Mouse (Mus musculus) midbrain, embryonic 10.5 days (tissue): ENCODE measurements around the gene Lrg1. TPM values are rescaled to one million over a fixed set of nuclear protein-coding genes. Genes with fewer than 3 reads are reported as not detected.

Experiments used
- DNase-seq: peaks from one replicate; pipeline ENCODE4 v3.0.0-alpha.2; 2017; ENCODE audit warnings: low spot score
- H3K27ac ChIP-seq: fragments of 300-500 bp; sonication (generic); replicated peaks from 2 replicates; pipeline ENCODE4 v1.5.1; 2016; ENCODE audit warnings: mild to moderate bottlenecking
- H3K27me3 ChIP-seq: fragments of 300-500 bp; sonication (generic); 2 replicates; pipeline ENCODE4 v1.6.1; 2016; ENCODE audit warnings: low read depth, mild to moderate bottlenecking; ENCODE audit not compliant: poor library complexity, severe bottlenecking
- H3K36me3 ChIP-seq: fragments of 300-500 bp; sonication (generic); 2 replicates; pipeline ENCODE4 v1.6.1; 2016; ENCODE audit warnings: mild to moderate bottlenecking, moderate library complexity
- H3K4me1 ChIP-seq: fragments of 300-500 bp; sonication (generic); 2 replicates; pipeline ENCODE4 v1.6.1; 2016
- H3K4me3 ChIP-seq: fragments of 300-500 bp; sonication (generic); 2 replicates; pipeline ENCODE4 v1.5.1; 2016; ENCODE audit warnings: mild to moderate bottlenecking, moderate library complexity
- H3K9me3 ChIP-seq: fragments of 300-500 bp; sonication (generic); replicated peaks from 2 replicates; pipeline ENCODE4 v1.6.1; 2016; ENCODE audit warnings: mild to moderate bottlenecking
- WGBS: fragments of 180-500 bp; shearing (Covaris S2); methylation state at CpG from one replicate; pipeline ENCODE4 v1.1.7; 2016; 5-methylcytosine and 5-hydroxymethylcytosine counted together
- polyA plus RNA-seq: library from polyadenylated mRNA; unstranded; fragments of >200 nt; fragmentation: Nextera tagmentation; extraction: Ambion mirVana; gene quantifications from 2 replicates; pipeline ENCODE4 v1.2.1, GENCODE M21; 2016

Gene Lrg1
- polyA plus RNA-seq, 1 experiment from 2014 or later, result not detected

GRCm38 (mm10) chr17:56077523-56077922 is 44.3 kb downstream of the Lrg1 start:
- no peak overlapping the region for H3K4me3 ChIP-seq
- H3K27ac ChIP-seq, result no peak overlapping the region
- DNase-seq, result no peak
- H3K36me3 ChIP-seq, result peaks cover 16% of the 10 kb centered on the region
- WGBS, result 93% methylated on average over 5 of the region's 5 CpGs
- no peaks in the 10 kb centered on the region for H3K27me3 ChIP-seq
- H3K9me3 ChIP-seq, result no peaks in the 10 kb centered on the region
- peaks cover 54% of the 10 kb centered on the region for H3K4me1 ChIP-seq

GRCm38 (mm10) chr17:56074827-56075208 is 47.0 kb downstream of the Lrg1 start, which contains the start of gene Ubxn6:
Gene Ubxn6, minus strand, starts transcription at chr17:56075028.
- Histone ChIP-seq H3K36me3 (peaks cover 36% of the 10 kb centered on the region), H3K9me3 (no peaks in the 10 kb centered on the region), H3K27ac (peak within 1 kb of the TSS; percentile 89), H3K27me3 (no peaks in the 10 kb centered on the region), H3K4me1 (peaks cover 27% of the 10 kb centered on the region), H3K4me3 (peak within 1 kb of the TSS; percentile 68)
- DNase-seq, result peak; percentile 98
- under 1% methylated on average over 35 of the region's 35 CpGs for WGBS

GRCm38 (mm10) chr17:56074097-56074826 is 47.5 kb downstream of the Lrg1 start:
- Histone ChIP-seq H3K4me3 (peak overlapping the region; percentile 68), H3K27me3 (no peaks in the 10 kb centered on the region), H3K4me1 (peaks cover 27% of the 10 kb centered on the region), H3K36me3 (peaks cover 41% of the 10 kb centered on the region), H3K9me3 (no peaks in the 10 kb centered on the region), H3K27ac (peak overlapping the region; percentile 89)
- peak; percentile 87 for DNase-seq
- WGBS, result 8% methylated on average over 22 of the region's 22 CpGs

- Histone ChIP-seq H3K4me1 (peaks cover 22% of the 10 kb centered on the region), H3K27ac (no peak overlapping the region), H3K4me3 (no peak overlapping the region), H3K9me3 (no peaks in the 10 kb centered on the region), H3K27me3 (no peaks in the 10 kb centered on the region), H3K36me3 (peaks cover 62% of the 10 kb centered on the region)
- no peak for DNase-seq
- WGBS, result 93% methylated on average over 5 of the region's 5 CpGs
These were observed 49.6 kb downstream of the Lrg1 start for GRCm38 (mm10) chr17:56072243-56072642.

- H3K36me3 ChIP-seq, result peaks cover 73% of the 10 kb centered on the region
- H3K27me3 ChIP-seq, result no peaks in the 10 kb centered on the region
- DNase-seq, result no peak
- peaks cover 22% of the 10 kb centered on the region for H3K4me1 ChIP-seq
- H3K27ac ChIP-seq, result no peak overlapping the region
- no peak overlapping the region for H3K4me3 ChIP-seq
- no peaks in the 10 kb centered on the region for H3K9me3 ChIP-seq
These were observed 50.7 kb downstream of the Lrg1 start for GRCm38 (mm10) chr17:56071126-56071525.

Other genes starting within 250 kb of the Lrg1 start
- gene Zfp119a, start 243.1 kb downstream of the Lrg1 start, polyA plus RNA-seq, result 8.5 and 10.3 TPM in 2 replicates
- gene Zfp959, start 229.9 kb downstream of the Lrg1 start, polyA plus RNA-seq, result 12.9 and 14.8 TPM in 2 replicates
- 5.4 and 5.8 TPM in 2 replicates for gene Zfp119b, start 172.5 kb downstream of the Lrg1 start, polyA plus RNA-seq
- 2.1 and 2.3 TPM in 2 replicates for gene Ebi3, start 169.4 kb downstream of the Lrg1 start, polyA plus RNA-seq
- gene Yju2, start 162.9 kb downstream of the Lrg1 start, polyA plus RNA-seq, result 31.0 and 34.0 TPM in 2 replicates
- gene Shd, start 151.5 kb downstream of the Lrg1 start, polyA plus RNA-seq, result 68.4 and 103 TPM in 2 replicates
- 78.4 and 95.0 TPM in 2 replicates for gene Fsd1, start 135.5 kb downstream of the Lrg1 start, polyA plus RNA-seq
- gene Stap2, start 116.4 kb downstream of the Lrg1 start, polyA plus RNA-seq, result 5.2 and 5.5 TPM in 2 replicates
- 131 and 160 TPM in 2 replicates for gene Mpnd, start 116.3 kb downstream of the Lrg1 start, polyA plus RNA-seq
- gene Sh3gl1, start 85.4 kb downstream of the Lrg1 start, polyA plus RNA-seq, result 161 and 162 TPM in 2 replicates
- 45.4 and 49.3 TPM in 2 replicates for gene Chaf1a, start 81.6 kb downstream of the Lrg1 start, polyA plus RNA-seq
- 35.7 and 41.2 TPM in 2 replicates for gene Ubxn6, start 47.0 kb downstream of the Lrg1 start, polyA plus RNA-seq
- gene Hdgfl2, start 42.4 kb downstream of the Lrg1 start, polyA plus RNA-seq, result 188 and 191 TPM in 2 replicates
- gene Plin4, start 12.2 kb downstream of the Lrg1 start, polyA plus RNA-seq, result 0.04 and 0.11 TPM in 2 replicates
- 0.11 and 0.21 TPM in 2 replicates for gene Plin5, start 4.4 kb downstream of the Lrg1 start, polyA plus RNA-seq
- gene Sema6b, start 18.3 kb upstream of the Lrg1 start, polyA plus RNA-seq, result 1.2 and 1.8 TPM in 2 replicates
- 7.2 and 8.4 TPM in 2 replicates for gene Tnfaip8l1, start 40.5 kb upstream of the Lrg1 start, polyA plus RNA-seq
- gene Mydgf, start 61.9 kb upstream of the Lrg1 start, polyA plus RNA-seq, result 77.0 and 78.4 TPM in 2 replicates
- 45.6 and 46.9 TPM in 2 replicates for gene Dpp9, start 96.9 kb upstream of the Lrg1 start, polyA plus RNA-seq
- gene Fem1a, start 134.8 kb upstream of the Lrg1 start, polyA plus RNA-seq, result 11.7 and 15.1 TPM in 2 replicates
- gene Ticam1, start 154.8 kb upstream of the Lrg1 start, polyA plus RNA-seq, result 2.4 and 3.1 TPM in 2 replicates
- 59.5 and 70.0 TPM in 2 replicates for gene Plin3, start 170.9 kb upstream of the Lrg1 start, polyA plus RNA-seq
- gene Arrdc5, start 178.3 kb upstream of the Lrg1 start, polyA plus RNA-seq, result not detected in 2 replicates
- gene Uhrf1, start 181.3 kb upstream of the Lrg1 start, polyA plus RNA-seq, result 291 and 321 TPM in 2 replicates
- 45.2 and 56.1 TPM in 2 replicates for gene Kdm4b, start 204.1 kb upstream of the Lrg1 start, polyA plus RNA-seq